Mouse (Mus musculus): ENCODE data around the gene Gjd3. TPM values are rescaled to one million over a fixed set of nuclear protein-coding genes. Genes with fewer than 3 reads are reported as not detected.

Gene Gjd3
- polyA plus RNA-seq, 1 experiment from 2014 or later, result 0.22 TPM

- peaks cover 77% of the 10 kb centered on the region for H3K4me1 ChIP-seq (replicated peaks; ENCODE audit: control insufficient read depth, insufficient read depth, low read length)
- WGBS, result 12% methylated on average over 20 of the region's 20 CpGs
- H3K27me3 ChIP-seq (replicated peaks; ENCODE audit: control insufficient read depth, insufficient read depth, low read length), result no peaks in the 10 kb centered on the region
- ATAC-seq (replicated peaks; ENCODE audit: low FRiP score, low TSS enrichment, low read depth) (no peak), DNase-seq (ENCODE audit: low spot score) (peak; percentile 74)
- no peaks in the 10 kb centered on the region for H3K9me3 ChIP-seq (ENCODE audit: control insufficient read depth, low read length)
- H3K27ac ChIP-seq (ENCODE audit: low read depth), result peak overlapping the region; percentile 60; the same call in 1 of the 2 replicates
- no peak overlapping the region for H3K9ac ChIP-seq (ENCODE audit: low read length)
- peaks cover 67% of the 10 kb centered on the region for H3K36me3 ChIP-seq (ENCODE audit: control insufficient read depth, insufficient read depth, low read length)
- H3K4me2 ChIP-seq (ENCODE audit: low read length), result peak overlapping the region; percentile 28
- no peak overlapping the region for H3K4me3 ChIP-seq (ENCODE audit: low read depth, low read length)
Measured at GRCm38 (mm10) chr11:98968716-98969495, 13.9 kb downstream of the Gjd3 start.

GRCm38 (mm10) chr11:98968079-98968478 lies 14.7 kb downstream of the Gjd3 start:
- DNase-seq (ENCODE audit: low spot score) (no peak), ATAC-seq (replicated peaks; ENCODE audit: low FRiP score, low TSS enrichment, low read depth) (no peak)
- peaks cover 59% of the 10 kb centered on the region for H3K36me3 ChIP-seq (ENCODE audit: control insufficient read depth, insufficient read depth, low read length)
- H3K4me1 ChIP-seq (replicated peaks; ENCODE audit: control insufficient read depth, insufficient read depth, low read length), result peaks cover 84% of the 10 kb centered on the region
- no peak overlapping the region for H3K4me3 ChIP-seq (ENCODE audit: low read depth, low read length)
- peak overlapping the region; percentile 60 for H3K27ac ChIP-seq (ENCODE audit: low read depth)
- no peaks in the 10 kb centered on the region for H3K9me3 ChIP-seq (ENCODE audit: control insufficient read depth, low read length)
- H3K4me2 ChIP-seq (ENCODE audit: low read length), result peak overlapping the region; percentile 28
- no peak overlapping the region for H3K9ac ChIP-seq (ENCODE audit: low read length)
- no peaks in the 10 kb centered on the region for H3K27me3 ChIP-seq (replicated peaks; ENCODE audit: control insufficient read depth, insufficient read depth, low read length)
- 51% methylated on average over 16 of the region's 16 CpGs for whole genome bisulfite sequencing

GRCm38 (mm10) chr11:98966499-98967141 lies 16.2 kb downstream of the Gjd3 start:
- no peaks in the 10 kb centered on the region for H3K9me3 ChIP-seq (ENCODE audit: control insufficient read depth, low read length)
- DNase-seq (ENCODE audit: low spot score), result peak; percentile 62
- H3K27ac ChIP-seq (ENCODE audit: low read depth), result peak overlapping the region; percentile 1; the same call in 1 of the 2 replicates
- H3K36me3 ChIP-seq (ENCODE audit: control insufficient read depth, insufficient read depth, low read length), result peaks cover 44% of the 10 kb centered on the region
- 39% methylated on average over 9 of the region's 9 CpGs for WGBS
- H3K4me3 ChIP-seq (ENCODE audit: low read depth, low read length), result no peak overlapping the region
- H3K27me3 ChIP-seq (replicated peaks; ENCODE audit: control insufficient read depth, insufficient read depth, low read length), result no peaks in the 10 kb centered on the region
- no peak for ATAC-seq (replicated peaks; ENCODE audit: low FRiP score, low TSS enrichment, low read depth)
- peak overlapping the region; percentile 100; the same call in 1 of the 2 replicates for H3K4me2 ChIP-seq (ENCODE audit: low read length)
- H3K4me1 ChIP-seq (replicated peaks; ENCODE audit: control insufficient read depth, insufficient read depth, low read length), result peaks cover 97% of the 10 kb centered on the region
- H3K9ac ChIP-seq (ENCODE audit: low read length), result no peak overlapping the region

GRCm38 (mm10) chr11:98965416-98966077 lies 17.3 kb downstream of the Gjd3 start:
- Histone ChIP-seq H3K27ac (ENCODE audit: low read depth) (peak overlapping the region; percentile 94; the same call in 1 of the 2 replicates), H3K9me3 (ENCODE audit: control insufficient read depth, low read length) (no peaks in the 10 kb centered on the region), H3K27me3 (replicated peaks; ENCODE audit: control insufficient read depth, insufficient read depth, low read length) (no peaks in the 10 kb centered on the region), H3K36me3 (ENCODE audit: control insufficient read depth, insufficient read depth, low read length) (peaks cover 33% of the 10 kb centered on the region), H3K4me2 (ENCODE audit: low read length) (peak overlapping the region; percentile 100), H3K9ac (ENCODE audit: low read length) (peak overlapping the region; percentile 16; the same call in 1 of the 2 replicates), H3K4me1 (replicated peaks; ENCODE audit: control insufficient read depth, insufficient read depth, low read length) (peaks cover 94% of the 10 kb centered on the region), H3K4me3 (ENCODE audit: low read depth, low read length) (peak overlapping the region; percentile 69)
- WGBS, result 18% methylated on average over 11 of the region's 11 CpGs
- DNase-seq (ENCODE audit: low spot score), result no peak
- no peak for ATAC-seq (replicated peaks; ENCODE audit: low FRiP score, low TSS enrichment, low read depth)

DNA sequence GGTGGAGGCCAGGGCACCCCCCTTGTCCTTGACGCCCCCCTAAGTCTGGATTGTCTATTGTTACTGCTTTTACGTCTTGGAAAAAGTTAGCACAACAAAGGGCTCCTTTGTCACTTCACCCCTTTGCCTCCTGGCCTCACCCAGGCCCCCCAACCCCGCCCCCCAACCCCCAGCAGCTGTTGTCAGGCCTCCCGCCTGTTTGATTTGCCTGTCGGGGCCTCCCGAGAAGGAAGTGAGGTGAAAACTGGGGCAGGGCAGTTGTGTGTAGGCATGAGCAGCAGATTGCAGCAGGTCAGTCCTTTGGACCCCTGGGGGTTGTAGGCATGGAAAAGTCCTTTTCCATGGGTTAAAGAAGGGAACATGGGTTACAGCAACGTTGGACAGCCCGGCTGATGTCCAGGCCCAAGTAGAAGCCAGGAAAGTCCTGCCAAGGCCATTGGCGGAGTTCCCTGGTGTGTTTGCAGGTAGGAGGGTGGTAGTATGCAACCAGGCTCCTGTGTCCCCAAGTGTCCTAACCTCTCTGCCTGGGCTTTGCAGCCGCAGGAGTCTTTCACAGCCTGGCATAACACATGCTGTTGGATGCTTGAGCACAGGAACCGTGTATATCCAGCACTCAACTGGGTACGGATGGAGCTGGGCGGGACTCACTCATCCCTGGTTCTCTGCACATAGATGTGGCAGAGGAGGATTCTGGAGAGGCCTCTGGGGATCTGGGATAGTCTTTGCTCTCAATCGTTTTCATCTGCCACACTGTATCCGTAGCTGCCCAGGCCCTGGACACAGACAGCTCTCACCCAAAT lies 18.0 kb downstream of the Gjd3 start:
- H3K9ac ChIP-seq (ENCODE audit: low read length), result peak overlapping the region; percentile 43
- peaks cover 26% of the 10 kb centered on the region for H3K36me3 ChIP-seq (ENCODE audit: control insufficient read depth, insufficient read depth, low read length)
- peaks cover 87% of the 10 kb centered on the region for H3K4me1 ChIP-seq (replicated peaks; ENCODE audit: control insufficient read depth, insufficient read depth, low read length)
- DNase-seq (ENCODE audit: low spot score), result peak; percentile 73
- 19% methylated on average over 15 of the region's 15 CpGs for WGBS
- H3K4me2 ChIP-seq (ENCODE audit: low read length), result peak overlapping the region; percentile 100
- peak overlapping the region; percentile 94 for H3K27ac ChIP-seq (ENCODE audit: low read depth)
- no peak for ATAC-seq (replicated peaks; ENCODE audit: low FRiP score, low TSS enrichment, low read depth)
- H3K9me3 ChIP-seq (ENCODE audit: control insufficient read depth, low read length), result no peaks in the 10 kb centered on the region
- no peaks in the 10 kb centered on the region for H3K27me3 ChIP-seq (replicated peaks; ENCODE audit: control insufficient read depth, insufficient read depth, low read length)
- peak overlapping the region; percentile 69 for H3K4me3 ChIP-seq (ENCODE audit: low read depth, low read length)

DNA sequence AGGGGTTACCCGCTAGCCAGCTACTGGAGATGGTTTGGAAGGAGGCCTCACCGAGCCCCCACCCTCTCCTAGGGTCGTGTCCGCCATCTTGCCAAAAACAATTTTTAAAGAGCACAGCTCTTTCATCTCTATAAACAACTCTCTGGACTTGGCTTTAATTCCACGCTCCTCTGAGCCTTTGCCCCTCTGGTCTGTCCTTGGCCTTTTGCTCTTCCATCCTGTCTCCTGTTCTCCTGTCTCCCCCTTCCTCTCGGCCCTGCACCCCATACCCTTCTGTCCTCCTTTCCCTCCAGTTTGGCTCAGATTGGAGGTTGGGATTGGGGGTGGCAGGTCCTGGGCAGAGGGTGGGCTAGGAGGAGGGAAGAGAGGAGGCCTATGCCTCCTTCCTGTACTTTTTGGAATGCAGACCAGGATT lies 18.6 kb downstream of the Gjd3 start:
- Histone ChIP-seq H3K4me2 (ENCODE audit: low read length) (peak overlapping the region; percentile 100), H3K4me3 (ENCODE audit: low read depth, low read length) (peak overlapping the region; percentile 69), H3K9me3 (ENCODE audit: control insufficient read depth, low read length) (no peaks in the 10 kb centered on the region), H3K36me3 (ENCODE audit: control insufficient read depth, insufficient read depth, low read length) (peaks cover 21% of the 10 kb centered on the region), H3K9ac (ENCODE audit: low read length) (peak overlapping the region; percentile 43), H3K27me3 (replicated peaks; ENCODE audit: control insufficient read depth, insufficient read depth, low read length) (no peaks in the 10 kb centered on the region), H3K4me1 (replicated peaks; ENCODE audit: control insufficient read depth, insufficient read depth, low read length) (peaks cover 84% of the 10 kb centered on the region), H3K27ac (ENCODE audit: low read depth) (peak overlapping the region; percentile 94)
- DNase-seq (ENCODE audit: low spot score) (peak; percentile 67), ATAC-seq (replicated peaks; ENCODE audit: low FRiP score, low TSS enrichment, low read depth) (no peak)
- WGBS, result 7% methylated on average over 6 of the region's 6 CpGs

DNA sequence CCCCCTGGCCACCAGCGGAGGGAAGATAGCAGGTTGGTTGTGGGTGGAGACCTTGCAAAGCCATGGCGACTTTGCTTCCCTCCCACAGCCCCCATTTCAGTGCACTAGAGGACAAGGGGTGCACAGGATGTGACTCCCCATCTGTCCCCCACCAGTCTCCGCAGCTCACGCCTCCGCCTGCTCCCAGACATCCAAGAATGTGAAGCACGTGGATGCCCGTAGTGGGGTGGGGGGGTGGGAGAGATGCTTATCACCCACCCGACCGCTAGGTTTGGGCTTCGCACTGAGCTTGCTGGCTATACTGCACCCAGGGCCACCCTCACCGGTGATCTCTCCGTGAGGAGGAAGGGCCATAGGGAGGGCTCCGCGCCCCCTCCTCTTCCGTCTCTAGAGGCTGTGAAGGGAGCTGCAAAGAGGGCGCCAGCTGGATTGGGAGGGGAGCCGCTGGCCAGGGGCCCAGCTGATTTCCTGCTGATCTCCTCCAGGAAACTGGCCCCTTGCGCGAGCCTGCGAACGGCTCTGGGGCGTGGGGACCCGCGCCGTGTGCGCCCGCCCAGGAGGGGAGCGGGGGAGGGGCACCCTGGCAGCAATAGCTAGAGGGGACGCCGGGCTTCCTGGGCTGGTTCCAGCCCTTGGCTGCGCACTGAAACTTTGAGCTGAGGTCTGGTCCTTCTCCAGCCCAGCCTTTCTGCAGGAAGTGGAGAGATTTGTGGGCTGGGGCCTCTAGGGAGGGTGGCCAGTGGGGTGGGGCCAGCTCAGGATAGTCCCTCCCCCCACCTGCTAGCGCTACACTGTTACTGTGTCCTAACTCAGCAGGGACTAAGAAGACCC lies 19.4 kb downstream of the Gjd3 start:
- Histone ChIP-seq H3K9ac (ENCODE audit: low read length) (peak overlapping the region; percentile 58), H3K27ac (ENCODE audit: low read depth) (peak overlapping the region; percentile 94), H3K9me3 (ENCODE audit: control insufficient read depth, low read length) (no peaks in the 10 kb centered on the region), H3K27me3 (replicated peaks; ENCODE audit: control insufficient read depth, insufficient read depth, low read length) (no peaks in the 10 kb centered on the region), H3K4me1 (replicated peaks; ENCODE audit: control insufficient read depth, insufficient read depth, low read length) (peaks cover 81% of the 10 kb centered on the region), H3K4me3 (ENCODE audit: low read depth, low read length) (peak overlapping the region; percentile 69), H3K4me2 (ENCODE audit: low read length) (peak overlapping the region; percentile 100), H3K36me3 (ENCODE audit: control insufficient read depth, insufficient read depth, low read length) (peaks cover 16% of the 10 kb centered on the region)
- ATAC-seq (replicated peaks; ENCODE audit: low FRiP score, low TSS enrichment, low read depth) (peak; percentile 83), DNase-seq (ENCODE audit: low spot score) (peak; percentile 91)
- WGBS, result 2% methylated on average over 32 of the region's 32 CpGs

All from intestine, embryonic 14.5 days (tissue).